Mouse (Mus musculus) neural tube, embryonic 13.5 days (tissue): ENCODE measurements around the gene Zbtb20. TPM values are rescaled to one million over a fixed set of nuclear protein-coding genes. Genes with fewer than 3 reads are reported as not detected.

Source experiments
- ATAC-seq: fragments of 200-750 bp; cut with Nextera tagmentation; 2 replicates; pipeline ENCODE4 v1.8.0; 2017; ENCODE audit warnings: low read depth, mild to moderate bottlenecking, moderate TSS enrichment, moderate library complexity
- H3K27ac ChIP-seq: fragments of 300-500 bp; sonication (generic); replicated peaks from 2 replicates; pipeline ENCODE4 v1.5.1; 2015; ENCODE audit warnings: moderate library complexity, mild to moderate bottlenecking, inconsistent platforms
- H3K27me3 ChIP-seq: fragments of 300-500 bp; sonication (generic); 2 replicates; pipeline ENCODE4 v1.6.1; 2015; ENCODE audit warnings: mild to moderate bottlenecking, inconsistent platforms
- H3K36me3 ChIP-seq: fragments of 300-500 bp; sonication (generic); 2 replicates; pipeline ENCODE4 v1.6.1; 2015; ENCODE audit warnings: mild to moderate bottlenecking, inconsistent platforms
- H3K4me1 ChIP-seq: fragments of 300-500 bp; sonication (generic); replicated peaks from 2 replicates; pipeline ENCODE4 v1.6.1; 2015; ENCODE audit warnings: inconsistent platforms
- H3K4me2 ChIP-seq: fragments of 300-500 bp; sonication (generic); 2 replicates; pipeline ENCODE4 v1.6.1; 2015; ENCODE audit warnings: inconsistent platforms, mild to moderate bottlenecking, moderate library complexity
- H3K4me3 ChIP-seq: fragments of 300-500 bp; sonication (generic); 2 replicates; pipeline ENCODE4 v1.5.1; 2015; ENCODE audit warnings: mild to moderate bottlenecking, inconsistent platforms
- H3K9ac ChIP-seq: fragments of 300-500 bp; sonication (generic); 2 replicates; pipeline ENCODE4 v1.6.1; 2015; ENCODE audit warnings: moderate library complexity, mild to moderate bottlenecking, inconsistent platforms
- H3K9me3 ChIP-seq: fragments of 300-500 bp; sonication (generic); 2 replicates; pipeline ENCODE4 v1.6.1; 2016; ENCODE audit warnings: inconsistent platforms
- WGBS: fragments of 180-500 bp; shearing (Covaris S2); methylation state at CpG from one replicate; pipeline ENCODE4 v1.1.7; 2015; 5-methylcytosine and 5-hydroxymethylcytosine counted together
- polyA plus RNA-seq: library from polyadenylated mRNA; unstranded; fragments of >200 nt; fragmentation: Nextera tagmentation; extraction: Ambion mirVana; gene quantifications from 2 replicates; pipeline ENCODE4 v1.2.1, GENCODE M21; 2015

Zbtb20 gene
- polyA plus RNA-seq, 1 experiment from 2014 or later: 71.4 TPM

DNA sequence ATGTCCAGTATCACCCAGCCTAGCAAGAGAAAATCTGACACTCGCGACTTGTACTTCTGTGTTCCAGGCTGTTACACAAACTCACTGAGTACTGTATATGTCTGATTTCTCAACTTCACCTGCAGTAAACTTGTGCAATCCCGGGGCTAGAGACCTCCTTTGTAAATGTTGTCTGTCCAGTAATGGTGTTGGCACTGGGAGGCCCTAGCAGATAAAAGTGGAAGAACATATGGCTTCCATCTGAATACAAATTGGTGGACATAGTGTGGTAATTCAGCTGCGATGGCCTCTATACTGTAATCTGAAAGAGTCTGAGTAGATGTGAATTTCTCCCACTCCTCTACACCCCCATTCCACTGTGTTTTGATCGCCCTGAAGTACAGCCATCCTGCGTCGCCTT, 359.6 kb downstream of the Zbtb20 start:
- ATAC-seq: no peak
- peaks cover 7% of the 10 kb centered on the region for H3K4me1 ChIP-seq
- no peaks in the 10 kb centered on the region for H3K36me3 ChIP-seq

DNA sequence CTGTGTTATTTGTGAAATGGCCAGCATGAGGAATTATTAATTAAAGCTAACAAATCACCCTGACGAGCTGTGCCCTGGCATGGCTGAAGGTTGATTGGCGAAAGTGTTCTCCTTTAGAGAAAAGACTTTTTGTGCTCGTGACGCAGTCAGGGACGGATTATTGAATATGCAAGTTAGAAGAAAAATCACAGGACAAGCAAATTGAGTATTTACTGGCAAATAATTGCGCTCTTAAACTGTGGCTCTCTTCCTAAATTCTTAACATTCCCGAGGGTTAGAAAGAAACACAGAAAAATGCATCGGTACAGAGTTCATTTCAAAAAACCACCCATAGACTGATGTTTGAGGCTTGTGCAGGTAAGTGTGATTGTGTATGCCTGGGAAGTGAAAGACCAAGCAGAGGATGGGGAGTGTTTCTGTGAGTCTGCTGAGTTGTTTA, 360.1 kb downstream of the Zbtb20 start:
- Histone ChIP-seq H3K27me3 (no peaks in the 10 kb centered on the region), H3K4me3 (no peak overlapping the region), H3K9ac (no peak overlapping the region), H3K36me3 (no peaks in the 10 kb centered on the region), H3K4me2 (no peak overlapping the region), H3K4me1 (peaks cover 7% of the 10 kb centered on the region), H3K9me3 (no peaks in the 10 kb centered on the region), H3K27ac (0 out of 2 replicates have a peak overlapping the region, but pooled peaks have one; percentile 4)
- WGBS: 62% methylated on average over 8 of the region's 8 CpGs
- no peak for ATAC-seq

More for the DNA sequence above, 359.6 kb downstream of the Zbtb20 start:
- H3K9me3 ChIP-seq: no peaks in the 10 kb centered on the region
- H3K9ac ChIP-seq: no peak overlapping the region
- no peak overlapping the region for H3K4me3 ChIP-seq
- no peak overlapping the region for H3K4me2 ChIP-seq
- 0 out of 2 replicates have a peak overlapping the region, but pooled peaks have one; percentile 4 for H3K27ac ChIP-seq
- WGBS: 63% methylated on average over 7 of the region's 7 CpGs
- H3K27me3 ChIP-seq: no peaks in the 10 kb centered on the region

DNA sequence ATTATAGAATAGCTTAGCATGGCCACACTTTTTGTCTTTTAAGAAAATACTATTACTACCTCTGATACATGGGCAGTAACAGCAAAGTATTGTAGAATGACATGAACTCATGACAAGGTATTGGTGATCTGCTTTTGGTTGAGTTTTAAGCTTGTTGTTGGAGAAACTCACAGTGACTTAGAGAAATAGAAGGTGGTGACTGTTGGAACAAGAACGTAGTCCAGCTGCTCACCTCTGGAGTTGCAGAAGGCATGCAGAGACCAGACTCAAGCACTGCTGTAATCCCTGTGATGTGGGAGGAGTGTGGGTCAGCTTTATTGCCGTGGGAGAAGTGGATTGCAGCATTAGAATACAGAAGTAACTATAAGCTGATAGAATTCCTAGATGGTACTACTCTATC, 361.9 kb downstream of the Zbtb20 start:
- H3K27me3 ChIP-seq: no peaks in the 10 kb centered on the region
- 80% methylated on average over 2 of the region's 2 CpGs for WGBS

DNA sequence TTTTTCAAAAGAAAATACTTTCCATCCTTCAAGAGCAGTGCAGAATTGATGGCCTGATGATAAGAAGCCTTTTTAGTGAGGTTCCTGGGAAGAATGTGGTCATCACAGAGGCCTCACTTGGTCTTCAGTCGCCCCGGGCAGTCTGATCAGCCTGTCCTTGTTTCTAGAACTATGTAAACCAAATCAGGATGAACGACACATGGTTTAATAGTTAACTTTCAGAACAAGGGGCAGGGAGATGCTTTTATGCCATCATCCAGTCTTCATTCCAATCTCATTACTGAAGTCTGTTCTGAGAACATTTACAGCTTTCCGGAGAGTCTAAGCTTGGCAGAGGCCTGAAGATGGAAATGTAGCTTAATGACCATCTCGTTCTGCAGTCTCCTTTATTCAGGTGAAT, 371.3 kb downstream of the Zbtb20 start:
- H3K27ac ChIP-seq: no peak overlapping the region
- 51% methylated on average over 5 of the region's 5 CpGs for WGBS
- H3K4me1 ChIP-seq: no peaks in the 10 kb centered on the region
- no peak overlapping the region for H3K4me3 ChIP-seq
- H3K36me3 ChIP-seq: no peaks in the 10 kb centered on the region
- ATAC-seq: no peak
- no peaks in the 10 kb centered on the region for H3K27me3 ChIP-seq
- H3K4me2 ChIP-seq: no peak overlapping the region
- no peaks in the 10 kb centered on the region for H3K9me3 ChIP-seq
- no peak overlapping the region for H3K9ac ChIP-seq

More for the DNA sequence above, 361.9 kb downstream of the Zbtb20 start:
- H3K4me3 ChIP-seq: no peak overlapping the region
- H3K36me3 ChIP-seq: no peaks in the 10 kb centered on the region
- H3K9ac ChIP-seq: no peak overlapping the region
- H3K9me3 ChIP-seq: no peaks in the 10 kb centered on the region
- no peak overlapping the region for H3K27ac ChIP-seq
- no peak for ATAC-seq
- H3K4me1 ChIP-seq: peaks cover 7% of the 10 kb centered on the region
- H3K4me2 ChIP-seq: no peak overlapping the region

DNA sequence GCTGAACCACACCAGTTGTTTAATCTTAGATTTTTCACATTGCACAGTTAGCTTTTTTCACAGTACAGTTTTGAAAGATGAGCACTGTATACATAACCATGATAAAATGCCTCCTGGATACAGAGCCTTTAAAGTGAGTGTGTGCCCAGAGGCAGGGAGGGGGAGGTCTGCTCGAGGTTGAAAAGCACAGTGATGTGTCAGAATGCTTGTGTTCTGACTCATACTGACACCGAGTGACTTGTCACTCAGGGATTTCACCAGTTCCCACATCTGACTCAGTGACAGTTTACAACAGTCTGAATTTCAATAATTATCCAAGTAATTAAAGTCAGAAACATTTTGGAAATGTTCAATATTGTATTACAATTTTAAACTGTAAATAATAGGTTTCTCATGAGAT, 377.4 kb downstream of the Zbtb20 start:
- H3K36me3 ChIP-seq: no peaks in the 10 kb centered on the region
- H3K9me3 ChIP-seq: no peaks in the 10 kb centered on the region
- no peak overlapping the region for H3K9ac ChIP-seq
- H3K4me2 ChIP-seq: no peak overlapping the region
- no peak overlapping the region for H3K4me3 ChIP-seq
- H3K27ac ChIP-seq: no peak overlapping the region
- no peak for ATAC-seq
- no peaks in the 10 kb centered on the region for H3K27me3 ChIP-seq
- H3K4me1 ChIP-seq: no peaks in the 10 kb centered on the region
- WGBS: 52% methylated on average over 2 of the region's 2 CpGs

DNA sequence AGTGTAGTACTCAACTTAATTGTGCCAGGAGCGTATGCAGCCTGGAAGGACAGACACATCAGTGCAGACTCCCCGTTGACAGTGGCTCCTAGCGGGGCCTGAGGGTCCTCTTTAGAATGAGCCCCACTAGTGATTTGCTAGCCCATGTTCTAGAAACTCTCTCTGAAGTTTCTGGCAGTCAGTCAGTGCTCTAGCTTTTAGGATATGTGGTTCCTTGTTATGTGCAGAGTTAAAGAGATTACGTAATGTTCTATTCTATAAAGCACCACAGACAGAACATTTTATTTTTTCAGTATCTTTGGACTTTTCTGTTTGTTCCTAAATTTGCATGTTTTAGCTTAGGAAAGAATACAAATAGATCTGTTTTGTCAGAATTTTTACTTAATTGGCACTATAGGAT, 378.1 kb downstream of the Zbtb20 start:
- no peak overlapping the region for H3K4me2 ChIP-seq
- H3K4me1 ChIP-seq: no peaks in the 10 kb centered on the region
- WGBS: 83% methylated on average over 4 of the region's 4 CpGs
- H3K9ac ChIP-seq: no peak overlapping the region
- no peak for ATAC-seq
- no peak overlapping the region for H3K27ac ChIP-seq
- no peaks in the 10 kb centered on the region for H3K9me3 ChIP-seq
- H3K27me3 ChIP-seq: no peaks in the 10 kb centered on the region
- H3K4me3 ChIP-seq: no peak overlapping the region
- no peaks in the 10 kb centered on the region for H3K36me3 ChIP-seq

DNA sequence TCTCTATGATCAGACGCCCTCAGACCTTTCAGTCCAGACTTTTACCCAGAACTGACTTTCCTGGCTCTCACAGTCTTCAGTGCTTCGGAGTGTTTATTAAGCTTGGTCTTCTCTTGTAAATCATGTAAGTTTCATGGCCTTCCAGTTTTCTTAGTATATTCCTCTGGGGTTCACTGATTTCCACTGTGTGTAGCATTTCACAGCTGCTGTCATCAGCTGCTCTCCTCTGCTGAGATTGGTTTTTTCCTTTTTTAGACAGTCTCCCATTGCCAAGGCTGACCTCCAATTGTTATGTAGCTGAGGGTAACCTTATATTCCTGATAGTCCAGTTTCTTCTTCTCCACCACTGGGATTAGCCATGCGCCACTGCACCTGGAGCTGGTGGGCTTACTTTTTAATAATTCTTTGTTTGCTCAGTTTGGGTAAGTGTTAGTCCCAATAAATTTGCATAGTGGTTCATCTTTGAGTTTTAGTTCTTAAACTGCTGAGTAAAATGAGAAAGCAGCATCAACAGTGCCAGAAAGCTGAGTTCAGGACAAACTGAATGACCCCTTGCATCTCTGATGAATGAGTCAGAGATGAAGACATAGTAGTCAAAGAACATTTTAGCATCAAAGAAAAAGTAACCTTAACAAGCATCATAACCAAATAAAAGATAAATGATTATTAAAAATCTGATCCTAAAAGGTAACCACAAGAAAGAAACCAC, 380.7 kb downstream of the Zbtb20 start:
- Histone ChIP-seq H3K36me3 (no peaks in the 10 kb centered on the region), H3K27ac (no peak overlapping the region), H3K4me1 (no peaks in the 10 kb centered on the region), H3K4me2 (no peak overlapping the region), H3K4me3 (no peak overlapping the region), H3K9me3 (no peaks in the 10 kb centered on the region), H3K27me3 (no peaks in the 10 kb centered on the region), H3K9ac (no peak overlapping the region)
- 81% methylated on average over 3 of the region's 3 CpGs for WGBS
- ATAC-seq: no peak

DNA sequence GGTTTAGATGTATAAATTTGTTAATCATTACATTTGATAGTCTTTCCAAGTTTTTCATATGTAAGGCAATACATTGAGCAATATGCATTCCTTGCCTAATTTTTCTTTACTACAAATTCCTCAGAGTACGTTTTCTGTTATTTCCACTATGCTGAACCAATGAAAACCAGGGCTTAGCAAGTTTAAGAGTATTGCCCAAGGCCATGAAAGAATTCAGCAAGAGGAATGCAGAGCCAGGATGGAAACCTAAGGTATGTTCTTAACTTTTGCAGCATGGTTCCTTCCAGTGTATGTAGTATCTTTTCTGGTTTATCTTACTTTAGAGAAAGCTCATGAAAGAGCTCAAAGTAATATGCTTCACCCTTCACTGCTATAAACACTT, 381.2 kb downstream of the Zbtb20 start:
- H3K27me3 ChIP-seq: no peaks in the 10 kb centered on the region
- H3K27ac ChIP-seq: no peak overlapping the region
- H3K4me3 ChIP-seq: no peak overlapping the region
- H3K4me1 ChIP-seq: no peaks in the 10 kb centered on the region
- H3K9ac ChIP-seq: no peak overlapping the region
- H3K9me3 ChIP-seq: no peaks in the 10 kb centered on the region
- WGBS: 85% methylated on average over 1 of the region's 1 CpGs
- H3K4me2 ChIP-seq: no peak overlapping the region
- no peak for ATAC-seq
- H3K36me3 ChIP-seq: no peaks in the 10 kb centered on the region

DNA sequence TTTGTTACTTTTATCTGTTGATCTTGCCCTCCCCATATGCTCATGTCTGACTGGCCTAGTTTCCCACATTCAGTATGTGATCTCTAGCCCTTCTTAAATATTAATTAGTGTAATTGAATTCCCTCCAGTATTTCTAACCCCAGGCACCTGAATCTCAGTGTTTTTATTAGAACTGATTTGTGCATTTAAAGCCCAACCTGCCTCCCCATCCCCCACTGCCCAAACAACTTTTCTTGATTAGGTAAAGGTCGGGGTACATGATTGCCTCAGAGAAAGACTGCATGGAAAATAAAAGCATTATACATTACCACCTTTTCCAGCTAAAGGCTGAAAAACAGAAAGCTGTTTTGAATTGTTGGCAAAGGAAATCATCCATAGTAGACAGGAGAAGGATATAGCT, 383.8 kb downstream of the Zbtb20 start:
- no peaks in the 10 kb centered on the region for H3K4me1 ChIP-seq

DNA sequence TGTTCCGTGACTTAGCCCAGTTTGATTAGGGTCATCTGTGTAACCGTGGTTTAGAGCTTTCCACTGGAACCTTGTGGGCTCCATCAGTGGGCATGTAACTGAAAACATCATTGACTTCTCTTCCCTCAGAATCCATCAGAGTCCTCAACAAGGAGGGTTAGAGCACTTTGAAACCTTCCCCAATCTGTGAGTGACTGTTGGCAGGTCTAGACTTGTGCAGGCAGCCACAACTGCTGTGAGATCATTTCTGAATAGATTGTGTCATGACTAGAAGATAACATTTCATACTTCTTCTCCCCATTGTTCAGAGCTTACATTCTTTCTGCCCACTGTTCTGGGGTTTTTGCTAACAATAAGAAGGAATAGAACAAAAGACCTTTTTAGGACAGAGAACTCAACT, 385.2 kb downstream of the Zbtb20 start:
- 85% methylated on average over 2 of the region's 2 CpGs for WGBS
- no peak overlapping the region for H3K9ac ChIP-seq
- H3K4me1 ChIP-seq: no peaks in the 10 kb centered on the region
- no peaks in the 10 kb centered on the region for H3K36me3 ChIP-seq
- no peaks in the 10 kb centered on the region for H3K9me3 ChIP-seq
- no peak overlapping the region for H3K27ac ChIP-seq
- no peaks in the 10 kb centered on the region for H3K27me3 ChIP-seq
- no peak for ATAC-seq
- H3K4me3 ChIP-seq: no peak overlapping the region
- H3K4me2 ChIP-seq: no peak overlapping the region

More for the DNA sequence above, 383.8 kb downstream of the Zbtb20 start:
- 70% methylated on average over 1 of the region's 1 CpGs for WGBS
- no peaks in the 10 kb centered on the region for H3K27me3 ChIP-seq
- H3K9ac ChIP-seq: no peak overlapping the region
- no peaks in the 10 kb centered on the region for H3K36me3 ChIP-seq
- no peaks in the 10 kb centered on the region for H3K9me3 ChIP-seq
- no peak for ATAC-seq
- no peak overlapping the region for H3K4me2 ChIP-seq
- H3K4me3 ChIP-seq: no peak overlapping the region
- H3K27ac ChIP-seq: no peak overlapping the region

DNA sequence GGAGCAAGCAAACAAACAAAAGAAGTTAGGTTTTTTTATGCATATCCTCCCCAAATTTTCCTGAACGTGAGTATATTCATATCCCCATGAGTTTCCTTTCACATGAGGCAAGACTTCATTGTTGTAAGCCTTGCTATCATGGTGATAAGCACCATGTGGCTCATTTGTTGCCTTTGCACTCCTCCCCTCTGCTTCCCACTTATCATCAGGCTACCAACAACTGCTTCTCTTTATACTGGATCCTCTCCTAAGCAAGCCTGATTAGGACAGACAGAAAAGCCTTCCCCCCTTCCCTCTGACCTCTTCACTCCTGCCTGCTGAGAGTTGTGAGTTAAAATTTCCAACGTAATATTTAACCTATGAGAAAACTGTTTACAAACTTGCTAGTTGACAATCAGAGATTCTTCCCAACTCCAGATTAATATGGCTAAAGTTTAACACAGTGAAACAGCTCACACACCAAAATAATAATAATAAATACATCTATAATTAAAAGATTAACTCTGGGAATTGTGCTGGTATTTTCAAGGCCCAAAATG, 398.4 kb downstream of the Zbtb20 start:
- peaks cover 31% of the 10 kb centered on the region for H3K4me1 ChIP-seq
- no peak for ATAC-seq
- no peaks in the 10 kb centered on the region for H3K9me3 ChIP-seq
- H3K27me3 ChIP-seq: no peaks in the 10 kb centered on the region
- no peak overlapping the region for H3K27ac ChIP-seq
- H3K4me3 ChIP-seq: no peak overlapping the region
- H3K36me3 ChIP-seq: no peaks in the 10 kb centered on the region
- H3K4me2 ChIP-seq: no peak overlapping the region
- WGBS: 63% methylated on average over 2 of the region's 2 CpGs
- H3K9ac ChIP-seq: no peak overlapping the region

DNA sequence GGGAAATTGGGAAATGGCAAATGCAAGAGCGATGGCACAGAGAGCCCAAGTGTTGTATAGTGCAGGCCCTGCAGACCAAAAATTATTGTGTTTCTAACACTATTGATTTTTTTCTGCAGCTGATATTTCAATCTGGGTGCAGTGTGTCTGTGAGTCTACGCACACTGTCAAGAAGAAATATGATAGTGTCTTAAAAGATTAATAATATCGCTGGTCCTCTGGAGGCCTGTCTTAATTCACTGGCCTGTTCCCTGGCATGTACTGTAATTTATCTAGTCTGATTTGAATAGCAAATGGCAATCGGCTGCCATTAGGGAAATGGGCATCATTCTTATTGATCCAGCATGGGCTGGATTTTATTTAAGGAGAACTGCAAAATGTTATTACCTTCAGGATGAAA, 401.1 kb downstream of the Zbtb20 start:
- H3K4me2 ChIP-seq: no peak overlapping the region
- no peak overlapping the region for H3K4me3 ChIP-seq
- H3K9ac ChIP-seq: no peak overlapping the region
- WGBS: 56% methylated on average over 4 of the region's 4 CpGs
- H3K27me3 ChIP-seq: no peaks in the 10 kb centered on the region
- no peaks in the 10 kb centered on the region for H3K36me3 ChIP-seq
- peaks cover 6% of the 10 kb centered on the region; the same call in 1 of the 2 replicates for H3K9me3 ChIP-seq
- peak; percentile 74 for ATAC-seq
- H3K27ac ChIP-seq: peak overlapping the region; percentile 74
- H3K4me1 ChIP-seq: peaks cover 29% of the 10 kb centered on the region

DNA sequence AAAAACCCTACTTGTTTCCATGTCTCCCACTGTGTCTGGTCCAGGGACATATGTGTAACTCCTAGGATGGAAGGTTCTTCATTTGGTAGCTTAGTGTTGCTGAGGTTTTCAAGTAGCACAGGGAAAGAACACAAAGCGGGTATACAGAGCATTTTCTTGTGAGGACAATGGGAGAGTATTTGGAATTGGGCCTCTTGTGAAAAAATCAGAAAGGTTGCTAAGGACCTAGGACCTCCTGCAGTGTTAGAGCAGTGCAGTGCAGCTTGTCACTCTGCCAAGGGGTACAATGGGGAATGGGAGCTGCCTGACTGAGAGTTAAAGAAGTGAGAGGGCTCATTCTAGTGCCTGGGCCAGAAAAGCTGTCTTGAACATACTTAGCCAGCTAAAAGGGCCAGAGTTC, 410.6 kb downstream of the Zbtb20 start:
- no peak overlapping the region for H3K4me2 ChIP-seq
- no peak overlapping the region for H3K9ac ChIP-seq
- 35% methylated on average over 1 of the region's 1 CpGs for WGBS
- H3K4me1 ChIP-seq: peaks cover 14% of the 10 kb centered on the region
- no peaks in the 10 kb centered on the region for H3K27me3 ChIP-seq
- peaks cover 1% of the 10 kb centered on the region; the same call in 1 of the 2 replicates for H3K9me3 ChIP-seq
- H3K4me3 ChIP-seq: no peak overlapping the region
- peak overlapping the region; percentile 77 for H3K27ac ChIP-seq
- no peaks in the 10 kb centered on the region for H3K36me3 ChIP-seq
- ATAC-seq: peak; percentile 95
